Mouse (Mus musculus) CH12.LX (cell line): ENCODE data around the gene Fam171a1.

Experiments used
- BHLHE40 ChIP-seq: IDR thresholded peaks from 2 replicates; pipeline ENCODE4 v1.6.1; 2011; ENCODE audit warnings: mild to moderate bottlenecking, low read depth, low read length, improper control_type of control experiment
- CTCF ChIP-seq, 2 experiments: IDR thresholded peaks in 1 of 2; conservative IDR thresholded peaks in 1 of 2; 2 replicates each; pipeline ENCODE4 v1.5.1; 2011 to 2012; ENCODE audit warnings: low read depth in 2 of 2, low read length in 2 of 2, improper control_type of control experiment in 1 of 2, inconsistent platforms in 1 of 2, mild to moderate bottlenecking in 1 of 2, moderate library complexity in 1 of 2
- EP300 ChIP-seq: IDR thresholded peaks from 2 replicates; pipeline ENCODE4 v1.6.1; 2011; ENCODE audit warnings: low read length, improper control_type of control experiment
- GABPA ChIP-seq: IDR thresholded peaks from 2 replicates; pipeline ENCODE4 v1.6.1; 2012; ENCODE audit warnings: low read depth, low read length, improper control_type of control experiment, inconsistent platforms; ENCODE audit not compliant: insufficient replicate concordance
- MAX ChIP-seq: IDR thresholded peaks from 2 replicates; pipeline ENCODE4 v1.6.1; 2011; ENCODE audit warnings: low read length, improper control_type of control experiment
- POLR2A ChIP-seq: IDR thresholded peaks from 2 replicates; pipeline ENCODE4 v1.6.1; 2011; ENCODE audit warnings: low read depth, mild to moderate bottlenecking, improper control_type of control experiment, low read length
- ZKSCAN1 ChIP-seq: IDR thresholded peaks from 2 replicates; pipeline ENCODE4 v1.6.1; 2012; ENCODE audit warnings: low read depth, inconsistent platforms, low read length, improper control_type of control experiment, borderline replicate concordance

DNA sequence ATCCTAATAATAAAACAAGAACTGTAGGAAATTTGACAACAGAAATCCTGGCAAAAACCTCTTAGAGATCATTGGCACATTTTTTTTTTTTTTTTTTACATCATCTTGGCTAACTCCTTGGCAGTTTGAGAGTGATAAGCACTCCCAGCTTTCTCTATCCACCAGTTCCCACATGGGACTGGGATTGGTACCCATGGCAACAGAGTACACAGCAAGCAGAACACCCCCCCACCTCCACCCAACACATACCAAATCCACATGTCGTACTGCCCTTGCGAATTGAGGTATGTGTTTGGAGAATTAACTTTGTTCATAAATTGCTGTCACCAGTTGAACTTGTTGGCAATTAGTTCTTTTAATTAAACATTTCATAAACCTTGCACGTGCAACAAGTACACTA, 37.3 kb downstream of the Fam171a1 start:
- TF ChIP-seq POLR2A (no peak), MAX (no peak), ZKSCAN1 (no peak), BHLHE40 (no peak), CTCF (conservative IDR thresholded peaks at IDR 0.05 in 1 of 2, IDR thresholded peaks at IDR 0.05 in 1 of 2; ENCODE audit: low read depth in 2 of 2, low read length in 2 of 2) (no peak), GABPA (no peak), EP300 (no peak)
